Mouse (Mus musculus) thymus, adult 2 months (tissue): ENCODE results near the gene Ccdc167.

Experiments used
- CTCF ChIP-seq: fragments of 200-500 bp; IDR thresholded peaks from 2 replicates; pipeline ENCODE4 v1.5.1; 2012; ENCODE audit warnings: mild to moderate bottlenecking, control low read depth, low read length, moderate library complexity, borderline replicate concordance; ENCODE audit not compliant: control insufficient read depth, poor library complexity, insufficient read depth; ENCODE audit errors: extremely low read depth
- POLR2A ChIP-seq: fragments of 200-500 bp; IDR thresholded peaks from 2 replicates; pipeline ENCODE4 v1.6.1; 2012; ENCODE audit warnings: mild to moderate bottlenecking, low read length, control low read depth, moderate library complexity; ENCODE audit not compliant: control insufficient read depth, poor library complexity, insufficient read depth; ENCODE audit errors: extremely low read depth

DNA sequence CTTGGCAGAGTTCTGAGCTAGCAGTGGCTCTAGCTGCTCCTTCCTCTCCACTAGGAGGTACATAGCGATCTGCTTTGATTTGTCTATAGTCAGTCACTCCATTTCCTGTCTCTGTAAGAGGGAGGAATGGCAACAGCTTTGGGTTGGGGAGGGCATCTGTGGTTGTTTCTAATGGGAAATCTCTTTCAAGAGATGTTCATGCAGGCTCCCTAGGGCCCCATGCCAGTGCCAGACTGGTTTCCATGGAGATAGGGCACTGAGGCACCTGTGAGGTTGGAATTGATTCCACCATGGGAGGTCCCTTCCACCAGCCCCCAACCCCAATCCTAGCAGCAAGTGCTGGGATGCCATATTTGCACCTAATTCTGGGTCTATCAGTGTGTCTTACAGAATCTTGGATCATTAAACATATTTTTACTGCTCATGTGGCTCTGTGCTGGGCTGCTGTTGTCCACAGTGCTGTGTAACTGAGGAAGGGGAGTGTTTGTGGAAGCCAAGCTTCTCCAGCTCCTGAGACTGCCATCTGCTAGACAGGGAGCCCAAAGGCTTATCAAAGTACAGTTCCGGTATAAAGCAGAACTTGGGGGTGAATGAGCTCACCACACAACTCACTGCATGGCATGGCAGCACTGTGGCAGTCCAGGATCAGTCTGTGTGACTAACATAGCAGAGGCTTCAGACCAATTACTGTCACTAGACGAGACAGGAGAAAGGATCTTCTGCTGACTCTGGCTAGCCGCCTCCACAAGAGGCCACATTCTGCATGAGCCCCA, 13.7 kb downstream of the Ccdc167 start:
- TF ChIP-seq CTCF (no peak), POLR2A (no peak)
